In the genomic region with DNA sequence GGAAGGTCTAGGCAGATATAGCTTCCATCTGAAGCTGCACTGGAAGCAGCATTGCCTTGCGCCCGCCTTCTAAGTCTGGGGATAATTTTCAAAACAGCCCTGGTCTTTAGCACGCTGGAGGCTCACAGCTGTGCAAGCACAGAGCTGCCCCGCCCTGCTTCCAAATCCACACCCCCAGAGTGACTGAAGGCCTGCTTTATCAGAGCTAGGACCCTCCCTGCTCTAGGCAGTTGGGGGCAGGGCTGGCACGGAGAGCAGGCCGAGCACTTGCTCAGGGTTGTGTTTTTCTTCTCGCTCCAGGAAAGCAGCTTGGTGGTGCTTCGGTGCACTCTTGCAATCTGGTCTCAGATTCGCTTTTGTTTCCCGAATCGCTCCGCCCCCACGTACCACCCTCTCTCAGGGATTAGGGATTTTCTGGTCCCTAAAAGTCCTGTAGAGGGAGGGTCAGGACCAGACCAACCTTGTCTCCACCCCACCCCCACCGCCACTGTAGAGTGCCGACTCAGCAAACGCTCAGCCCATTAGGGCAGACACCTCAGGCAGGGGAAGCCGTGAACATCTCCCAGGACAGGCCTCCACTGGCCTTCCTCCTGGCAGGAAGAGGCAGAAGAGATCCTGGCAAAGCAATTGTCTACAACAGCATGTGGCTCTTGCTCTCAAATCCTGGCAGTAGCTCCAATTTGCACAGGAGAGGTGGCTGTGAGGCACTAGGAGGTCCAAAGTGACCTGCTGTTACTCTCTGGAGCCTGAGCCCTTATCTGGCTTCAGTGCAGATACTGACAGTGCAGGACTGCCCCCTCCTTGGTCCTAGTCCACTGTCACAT, we compare ENCODE assay signal across 9 mouse cellular contexts. TPM values are rescaled to one million over a fixed set of nuclear protein-coding genes. Genes with fewer than 3 reads are reported as not detected.
DNase-seq lines count a peak whose midpoint lies in the region; ATAC-seq and TF ChIP-seq lines count a peak whose summit lies in the region.
"Had no signal": no experiment of that assay in that cellular context is flagged by ENCODE, and none has a peak within 500 bp of the region (broad histone marks: within the 10 kb centered on the region; RNA-seq: fewer than 3 reads in every experiment).

No protein-coding gene starts in this region.

- ATAC-seq in heart, embryonic 14.5 days (ENCODE audit: insufficient number of reproducible peaks, insufficient read depth, low FRiP score, low read depth) = peak; percentile 83
- peak; percentile 88 for ATAC-seq in lung, embryonic 15.5 days (ENCODE audit: borderline replicate concordance, extremely low read depth, low FRiP score, low TSS enrichment)

- peak; percentile 92 for DNase-seq in MN1 (ENCODE audit: low spot score)
- DNase-seq in brain, adult 2 months (ENCODE audit: low read depth, low spot score) = peak; percentile 82
- DNase-seq in layer of hippocampus, adult 2 months (ENCODE audit: low spot score in 2 of 2) = peak; percentile 43 to 57
- DNase-seq in ovary, postnatal 36 days (ENCODE audit: low spot score) = peak; percentile 78
- DNase-seq in thymus, postnatal 4 days = no peak

- TF ChIP-seq POLR2A in embryonic fibroblast, embryonic 13.5 days (IDR thresholded peaks at IDR 0.05; ENCODE audit: low read depth, low read length) = peak; percentile 53

- H3K36me3 ChIP-seq in heart, embryonic 14.5 days (ENCODE audit: control insufficient read depth, insufficient read depth, low read length) = no peaks in the 10 kb centered on the region
- H3K36me3 ChIP-seq in lung, embryonic 15.5 days = no peaks in the 10 kb centered on the region

- peak overlapping the region; percentile 69 for H3K9ac ChIP-seq in heart, embryonic 14.5 days (ENCODE audit: low read length)
- peak overlapping the region; percentile 36; the same call in 1 of the 2 replicates for H3K9ac ChIP-seq in lung, embryonic 15.5 days

- H3K27me3 ChIP-seq in heart, embryonic 14.5 days (ENCODE audit: control insufficient read depth, insufficient read depth, low read length) = no peaks in the 10 kb centered on the region
- no peaks in the 10 kb centered on the region for H3K27me3 ChIP-seq in lung, embryonic 15.5 days

- TF ChIP-seq CTCF in embryonic fibroblast, embryonic 13.5 days (IDR thresholded peaks at IDR 0.05; ENCODE audit: borderline replicate concordance, insufficient read depth, low read length) = no peak
- TF ChIP-seq CTCF in layer of hippocampus, adult 2 months (conservative IDR thresholded peaks at IDR 0.05) = no peak

- no peak overlapping the region for H3K4me3 ChIP-seq in embryonic fibroblast, embryonic 13.5 days (ENCODE audit: insufficient read depth, low read length)
- peak overlapping the region; percentile 5 to 24 for H3K4me3 ChIP-seq in heart, embryonic 14.5 days (ENCODE audit: control insufficient read depth in 1 of 2, insufficient read depth in 1 of 2, low read depth in 1 of 2, low read length in 2 of 2)
- H3K4me3 ChIP-seq in layer of hippocampus, adult 2 months = peak overlapping the region; percentile 21; the same call in 1 of the 2 replicates
- H3K4me3 ChIP-seq in lung, embryonic 15.5 days = peak overlapping the region; percentile 5

- WGBS in heart, embryonic 14.5 days = 2% methylated on average over 17 of the region's 17 CpGs
- 2% methylated on average over 17 of the region's 17 CpGs for WGBS in lung, embryonic 15.5 days

- no peaks in the 10 kb centered on the region for H3K4me1 ChIP-seq in embryonic fibroblast, embryonic 13.5 days (ENCODE audit: control insufficient read depth, insufficient read depth, low read length)
- H3K4me1 ChIP-seq in heart, embryonic 14.5 days (ENCODE audit: control insufficient read depth in 2 of 2, insufficient read depth in 2 of 2, low read length in 2 of 2) = peaks cover 35 to 39% of the 10 kb centered on the region in 2 experiments
- peaks cover 40% of the 10 kb centered on the region for H3K4me1 ChIP-seq in lung, embryonic 15.5 days

- no peaks in the 10 kb centered on the region for H3K9me3 ChIP-seq in heart, embryonic 14.5 days (ENCODE audit: control insufficient read depth, low read length)
- no peaks in the 10 kb centered on the region for H3K9me3 ChIP-seq in lung, embryonic 15.5 days

- peak overlapping the region; percentile 63 for H3K4me2 ChIP-seq in heart, embryonic 14.5 days (ENCODE audit: low read length)
- peak overlapping the region; percentile 43 for H3K4me2 ChIP-seq in lung, embryonic 15.5 days

- H3K27ac ChIP-seq in embryonic fibroblast, embryonic 13.5 days (ENCODE audit: insufficient read depth, low read length) = no peak overlapping the region
- peak overlapping the region; percentile 83 to 85 for H3K27ac ChIP-seq in heart, embryonic 14.5 days (replicated peaks in 1 of 2; ENCODE audit: control insufficient read depth in 1 of 2, insufficient read depth in 1 of 2, low read depth in 2 of 2, low read length in 2 of 2)
- peak overlapping the region; percentile 60 for H3K27ac ChIP-seq in layer of hippocampus, adult 2 months
- peak overlapping the region; percentile 92 for H3K27ac ChIP-seq in lung, embryonic 15.5 days

RNA-seq across cellular contexts. Expression of gene Sema4c, which starts 22.4 kb away (rescaled TPM):
- 11.8 and 20.5 TPM in 2 replicates for polyA plus RNA-seq in embryonic fibroblast, embryonic 13.5 days (2011; ENCODE audit: insufficient read length, low read depth, missing spikeins)
- polyA plus RNA-seq in heart, embryonic 14.5 days (2014; fragmentation: Nextera tagmentation; extraction: Ambion mirVana) = 1.3 and 1.6 TPM in 2 replicates
- total RNA-seq in layer of hippocampus, adult 2 months (2021) = 10 to 100 TPM; 13.4 to 13.6 TPM
- polyA plus RNA-seq in lung, embryonic 15.5 days (2015; fragmentation: Nextera tagmentation; extraction: Ambion mirVana) = 19.3 and 19.9 TPM in 2 replicates

RNA-seq across cellular contexts. Expression of gene Ankrd39, which starts 33.4 kb away (rescaled TPM):
- polyA plus RNA-seq in embryonic fibroblast, embryonic 13.5 days (2011; ENCODE audit: insufficient read length, low read depth, missing spikeins) = 7.7 and 8.0 TPM in 2 replicates
- polyA plus RNA-seq in heart, embryonic 14.5 days (2014; fragmentation: Nextera tagmentation; extraction: Ambion mirVana) = 27.2 and 29.0 TPM in 2 replicates
- total RNA-seq in layer of hippocampus, adult 2 months (2021) = 10 to 100 TPM; 13.4 to 13.7 TPM
- 20.3 and 26.0 TPM in 2 replicates for polyA plus RNA-seq in lung, embryonic 15.5 days (2015; fragmentation: Nextera tagmentation; extraction: Ambion mirVana)

RNA-seq across cellular contexts. Expression of gene Gm42417, which starts 41.4 kb away (rescaled TPM):
- 1.6 TPM in 1 of 2 replicates, not detected in the other for polyA plus RNA-seq in embryonic fibroblast, embryonic 13.5 days (2011; ENCODE audit: insufficient read length, low read depth, missing spikeins)
- not detected in 2 replicates for polyA plus RNA-seq in heart, embryonic 14.5 days (2014; fragmentation: Nextera tagmentation; extraction: Ambion mirVana)
- not detected for total RNA-seq in layer of hippocampus, adult 2 months (2021)
- 0.25 TPM in 1 of 2 replicates, not detected in the other for polyA plus RNA-seq in lung, embryonic 15.5 days (2015; fragmentation: Nextera tagmentation; extraction: Ambion mirVana)
- polyA plus RNA-seq: gonadal fat pad, adult 2 months had no signal

RNA-seq across cellular contexts. Expression of gene Ankrd23, which starts 43.9 kb away (rescaled TPM):
- polyA plus RNA-seq in embryonic fibroblast, embryonic 13.5 days (2011; ENCODE audit: insufficient read length, low read depth, missing spikeins) = 2.9 and 6.7 TPM in 2 replicates
- polyA plus RNA-seq in heart, embryonic 14.5 days (2014; fragmentation: Nextera tagmentation; extraction: Ambion mirVana) = 18.9 and 19.4 TPM in 2 replicates
- 10 to 100 TPM in 1 of 2 experiments, 1 to 10 TPM in 1; 6.8 to 10.3 TPM for total RNA-seq in layer of hippocampus, adult 2 months (2021)
- polyA plus RNA-seq in lung, embryonic 15.5 days (2015; fragmentation: Nextera tagmentation; extraction: Ambion mirVana) = 12.4 and 15.9 TPM in 2 replicates
